Mouse (Mus musculus) liver, embryonic 14.5 days (tissue): Measurements from ENCODE around the gene Onecut1. TPM values are rescaled to one million over a fixed set of nuclear protein-coding genes. Genes with fewer than 3 reads are reported as not detected.

Source experiments
- ATAC-seq: fragments of 200-750 bp; cut with Nextera tagmentation; 2 replicates; pipeline ENCODE4 v1.8.0; 2017; ENCODE audit warnings: moderate number of reproducible peaks, mild to moderate bottlenecking, moderate library complexity; ENCODE audit not compliant: insufficient read depth
- DNase-seq, 3 experiments: peaks; one replicate each; pipeline ENCODE4 v3.0.0-alpha.2; 2012 to 2013; ENCODE audit warnings: low read depth in 3 of 3, low spot score in 3 of 3
- H3K27ac ChIP-seq: fragments of 300-500 bp; sonication (generic); 2 replicates; pipeline ENCODE4 v1.5.1; 2014; ENCODE audit warnings: moderate library complexity, mild to moderate bottlenecking, control low read depth, inconsistent platforms
- H3K27me3 ChIP-seq: fragments of 300-500 bp; sonication (generic); 2 replicates; pipeline ENCODE4 v1.6.1; 2014; ENCODE audit warnings: mild to moderate bottlenecking, low read length, moderate library complexity; ENCODE audit not compliant: control insufficient read depth, insufficient read depth
- H3K36me3 ChIP-seq: fragments of 300-500 bp; sonication (generic); replicated peaks from 2 replicates; pipeline ENCODE4 v1.6.1; 2014; ENCODE audit warnings: low read depth; ENCODE audit not compliant: control insufficient read depth, insufficient read depth
- H3K4me1 ChIP-seq, 2 experiments: fragments of 200-500 bp in 1 of 2; fragments of 300-500 bp in 1 of 2; sonication (generic) in 1 of 2; replicated peaks; 2 replicates each; pipeline ENCODE4 v1.6.1; 2012 to 2014; ENCODE audit warnings: antibody characterized with exemption in 1 of 2, inconsistent platforms in 1 of 2, low read length in 1 of 2; ENCODE audit not compliant: control insufficient read depth in 2 of 2, insufficient read depth in 2 of 2
- H3K4me2 ChIP-seq: fragments of 300-500 bp; sonication (generic); 2 replicates; pipeline ENCODE4 v1.6.1; 2014; ENCODE audit warnings: low read depth, mild to moderate bottlenecking, control low read depth, moderate library complexity
- H3K4me3 ChIP-seq, 2 experiments: fragments of 200-500 bp in 1 of 2; fragments of 300-500 bp in 1 of 2; sonication (generic) in 1 of 2; 2 replicates each; pipeline ENCODE4 v1.5.1; 2012 to 2014; ENCODE audit warnings: low read depth in 2 of 2, low read length in 2 of 2, mild to moderate bottlenecking in 2 of 2, control low read depth in 1 of 2, inconsistent platforms in 1 of 2, moderate library complexity in 1 of 2; ENCODE audit not compliant: insufficient read depth in 1 of 2
- H3K9ac ChIP-seq: fragments of 300-500 bp; sonication (generic); replicated peaks from 2 replicates; pipeline ENCODE4 v1.6.1; 2014; ENCODE audit warnings: mild to moderate bottlenecking, control low read depth, moderate library complexity
- H3K9me3 ChIP-seq: fragments of 300-500 bp; sonication (generic); 2 replicates; pipeline ENCODE4 v1.6.1; 2016; ENCODE audit warnings: low read length, mixed read lengths; ENCODE audit not compliant: control insufficient read depth
- CTCF ChIP-seq: IDR thresholded peaks from 2 replicates; pipeline ENCODE4 v1.5.1; 2016; ENCODE audit warnings: antibody characterized with exemption, low read depth, control low read depth
- EP300 ChIP-seq: IDR thresholded peaks from 2 replicates; pipeline ENCODE4 v1.6.1; 2016; ENCODE audit warnings: antibody characterized with exemption, low read depth
- WGBS: fragments of 180-500 bp; shearing (Covaris S2); extraction: QIAGEN DNeasy Blood & Tissue Kit; methylation state at CpG from one replicate; pipeline ENCODE4 v1.1.7; 2014; ENCODE audit not compliant: insufficient replicate concordance; 5-methylcytosine and 5-hydroxymethylcytosine counted together
- polyA plus RNA-seq, 2 experiments: library from polyadenylated mRNA; depleted of rRNA in 1 of 2; stranded (reverse) in 1 of 2; unstranded in 1 of 2; fragments of >200 nt; fragmentation: Nextera tagmentation in 1 of 2; extraction: Ambion mirVana in 1 of 2; gene quantifications; 2 replicates each; pipeline versions ENCODE4 v1.2.1 to v1.2.3; 2012 to 2014

Onecut1 gene
- polyA plus RNA-seq, 2 experiments, result 0.77 to 1.1 TPM

GRCm38 (mm10) chr9:74900141-74900540 is 38.4 kb downstream of the Onecut1 start:
- Histone ChIP-seq H3K9me3 (no peaks in the 10 kb centered on the region), H3K27me3 (no peaks in the 10 kb centered on the region), H3K9ac (no peak overlapping the region), H3K4me3 (no peak overlapping the region), H3K27ac (no peak overlapping the region), H3K4me1 (no peaks in the 10 kb centered on the region), H3K36me3 (no peaks in the 10 kb centered on the region), H3K4me2 (no peak overlapping the region)
- ATAC-seq (no peak), DNase-seq (no peak)
- TF ChIP-seq CTCF (no peak), EP300 (no peak)
- 65% methylated on average over 2 of the region's 2 CpGs for WGBS

GRCm38 (mm10) chr9:74904866-74905508 is 43.3 kb downstream of the Onecut1 start:
- Histone ChIP-seq H3K27me3 (no peaks in the 10 kb centered on the region), H3K4me2 (peak overlapping the region; percentile 32), H3K4me3 (no peak overlapping the region), H3K9ac (no peak overlapping the region), H3K9me3 (no peaks in the 10 kb centered on the region), H3K27ac (no peak overlapping the region), H3K4me1 (no peaks in the 10 kb centered on the region), H3K36me3 (no peaks in the 10 kb centered on the region)
- WGBS, result 3% methylated on average over 7 of the region's 7 CpGs
- TF ChIP-seq EP300 (no peak), CTCF (peak; percentile 79)
- DNase-seq, result peak; percentile 4 to 46 (median 17)
- no peak for ATAC-seq

GRCm38 (mm10) chr9:74906951-74907350 is 45.2 kb downstream of the Onecut1 start:
- Histone ChIP-seq H3K4me3 (no peak overlapping the region), H3K9me3 (no peaks in the 10 kb centered on the region), H3K4me1 (no peaks in the 10 kb centered on the region), H3K27me3 (no peaks in the 10 kb centered on the region), H3K27ac (no peak overlapping the region), H3K36me3 (no peaks in the 10 kb centered on the region), H3K4me2 (no peak overlapping the region), H3K9ac (no peak overlapping the region)
- TF ChIP-seq EP300 (no peak), CTCF (no peak)
- ATAC-seq, result no peak
- peak in 1 of 3 experiments; percentile 4 for DNase-seq
- 10% methylated on average over 4 of the region's 4 CpGs for WGBS

- no peak overlapping the region for H3K9ac ChIP-seq
- no peak overlapping the region for H3K4me2 ChIP-seq
- ATAC-seq, result no peak
- WGBS, result 60% methylated on average over 15 of the region's 15 CpGs
- TF ChIP-seq EP300 (no peak), CTCF (no peak)
- H3K27me3 ChIP-seq, result no peaks in the 10 kb centered on the region
- no peaks in the 10 kb centered on the region for H3K9me3 ChIP-seq
- no peaks in the 10 kb centered on the region for H3K4me1 ChIP-seq
- no peak for DNase-seq
- H3K4me3 ChIP-seq, result no peak overlapping the region
- no peaks in the 10 kb centered on the region for H3K36me3 ChIP-seq
- H3K27ac ChIP-seq, result no peak overlapping the region
Observed at GRCm38 (mm10) chr9:74909245-74909644, 47.5 kb downstream of the Onecut1 start.

- Histone ChIP-seq H3K4me3 (no peak overlapping the region), H3K36me3 (no peaks in the 10 kb centered on the region), H3K27ac (no peak overlapping the region), H3K4me2 (no peak overlapping the region), H3K4me1 (no peaks in the 10 kb centered on the region), H3K9me3 (no peaks in the 10 kb centered on the region), H3K9ac (no peak overlapping the region), H3K27me3 (no peaks in the 10 kb centered on the region)
- ATAC-seq (no peak), DNase-seq (no peak)
- TF ChIP-seq EP300 (no peak), CTCF (no peak)
- 47% methylated on average over 6 of the region's 6 CpGs for WGBS
Observed at GRCm38 (mm10) chr9:74910226-74910759, 48.6 kb downstream of the Onecut1 start.
